Mouse (Mus musculus): ENCODE results near the gene Srgap1.

Srgap1 gene

DNA sequence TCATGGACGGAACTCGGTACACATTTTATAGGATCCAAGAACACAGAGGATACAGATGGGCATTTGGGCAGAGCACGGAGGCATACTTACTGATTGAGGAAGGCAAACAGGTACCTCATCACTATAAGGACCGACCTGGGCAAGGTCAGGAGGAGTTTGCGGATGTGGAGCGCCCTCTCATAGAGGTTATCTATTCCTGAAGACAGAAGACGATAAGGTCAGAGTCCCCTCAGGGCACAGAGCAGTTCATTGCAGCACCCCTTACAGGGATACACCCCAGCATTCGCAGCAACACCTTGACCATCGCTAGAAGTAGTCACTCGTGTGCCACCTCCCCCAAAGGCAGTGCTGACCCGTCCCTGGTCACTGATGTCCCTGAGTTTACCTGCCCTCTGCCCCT, 239.3 kb downstream of the Srgap1 start:
- DNase-seq, result no peak

DNA sequence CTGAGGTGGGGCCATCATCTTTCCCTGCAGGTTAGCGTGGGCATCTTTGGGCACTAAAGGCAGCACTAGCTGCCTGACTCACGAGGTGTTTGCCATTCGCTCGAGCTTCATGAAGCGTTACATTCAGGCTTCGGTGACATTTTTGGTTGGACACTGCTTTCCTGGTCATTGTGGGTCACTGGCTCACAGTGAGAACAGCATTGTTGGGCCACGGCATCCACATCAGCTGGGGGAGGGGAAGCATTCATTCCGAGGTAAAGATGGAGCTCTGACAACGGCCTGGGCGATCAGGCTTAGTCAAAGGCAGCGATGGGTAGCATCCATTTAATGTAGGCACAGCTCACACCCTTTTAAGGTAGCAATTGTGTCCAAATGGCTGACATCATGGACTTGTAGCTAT, 240.3 kb downstream of the Srgap1 start:
- no peak for DNase-seq

DNA sequence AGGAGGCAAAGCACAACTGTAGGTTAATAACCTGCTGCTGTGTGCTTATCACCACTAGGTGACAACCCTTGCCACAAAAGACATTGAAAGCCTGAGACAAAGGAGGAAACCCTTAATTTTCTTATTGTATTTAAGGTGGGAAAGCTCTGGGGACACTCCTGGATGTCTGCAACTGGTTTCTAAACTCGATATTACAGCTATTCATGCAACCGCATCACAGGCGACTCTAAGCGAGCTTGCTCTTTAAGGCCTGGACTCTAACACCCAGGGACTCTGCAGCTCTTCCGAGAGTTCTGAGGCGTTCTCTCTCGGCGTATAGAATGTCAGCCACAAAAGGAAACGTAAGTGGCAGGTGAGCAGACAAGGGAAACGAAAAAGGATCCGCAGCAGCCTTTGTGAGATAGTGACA, 241.2 kb downstream of the Srgap1 start:
- no peak for DNase-seq

DNA sequence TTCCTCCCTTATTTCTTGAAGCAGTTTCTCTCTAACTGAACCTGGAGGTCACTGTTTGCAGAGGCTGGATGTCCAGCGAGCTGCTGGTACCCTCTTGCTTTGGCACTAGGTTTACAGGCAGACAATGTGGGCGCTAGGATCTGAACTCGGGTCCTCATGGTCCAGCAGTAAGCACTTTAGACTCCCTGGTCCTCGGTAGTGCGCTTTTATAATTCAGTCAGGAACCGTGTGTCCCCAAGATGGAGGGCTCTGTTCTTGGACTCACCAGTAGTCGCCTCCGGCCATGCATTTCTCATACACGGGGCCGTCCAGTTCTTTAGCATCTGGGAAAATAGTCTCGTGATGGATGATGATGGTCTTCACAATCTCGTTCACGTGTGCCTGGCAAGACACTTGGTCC, 242.6 kb downstream of the Srgap1 start:
- DNase-seq, result no peak

DNA sequence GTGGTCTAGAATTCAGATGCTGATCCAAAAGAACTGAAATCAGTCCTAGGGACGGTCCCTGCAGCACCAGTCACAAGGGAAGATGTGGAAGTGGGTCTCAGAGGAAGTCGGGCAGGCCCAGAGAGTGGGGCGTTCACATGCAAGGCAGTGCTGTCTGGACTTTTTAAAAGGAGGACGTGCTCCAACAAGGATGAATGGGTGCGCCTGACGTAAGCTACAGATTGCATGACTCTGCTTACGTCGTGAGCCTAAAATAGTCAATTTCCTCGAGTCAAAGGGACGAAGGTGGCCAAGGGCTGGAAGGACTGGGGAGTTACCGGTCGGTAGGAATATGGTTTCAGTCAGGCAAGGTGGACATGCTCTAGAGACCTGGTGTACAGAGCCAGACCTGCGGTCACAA, 247.1 kb downstream of the Srgap1 start:
- no peak for DNase-seq

DNA sequence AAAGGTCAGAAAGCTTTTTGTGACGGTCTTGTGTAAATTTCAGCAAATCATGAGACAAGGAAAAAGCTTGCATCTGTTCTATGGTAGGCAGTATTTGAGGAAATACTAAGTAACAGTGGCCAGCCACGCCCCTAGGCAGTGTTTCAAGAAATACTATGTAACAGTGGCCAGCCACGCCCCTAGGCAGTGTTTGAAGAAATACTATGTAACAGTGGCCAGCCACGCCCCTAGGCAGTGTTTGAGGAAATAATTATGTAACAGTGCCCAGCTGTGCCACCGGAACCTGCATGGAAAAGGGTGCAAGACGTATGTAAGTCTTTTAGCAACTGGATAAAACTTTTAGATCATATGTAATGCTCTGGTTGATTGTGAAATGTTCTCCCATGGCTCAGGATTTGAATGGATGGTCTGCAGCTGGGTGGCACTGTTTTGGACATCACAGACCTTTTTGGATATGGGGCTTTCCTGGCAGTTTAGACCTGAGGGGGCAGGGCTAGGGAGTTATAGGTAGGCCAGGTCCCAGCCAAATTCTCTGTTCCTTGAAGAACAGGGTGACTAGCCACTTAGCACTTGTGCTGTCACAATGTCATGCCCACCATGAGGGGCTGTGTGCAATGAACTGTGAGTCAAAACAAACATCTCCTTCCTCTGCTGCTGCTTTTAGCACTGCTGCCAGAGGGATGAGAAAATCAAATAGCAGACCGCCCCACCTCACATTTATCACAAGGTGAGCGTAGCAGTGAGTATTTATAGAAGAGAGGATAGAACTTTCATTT, 250.9 kb downstream of the Srgap1 start:
- DNase-seq, result peak; percentile 7

DNA sequence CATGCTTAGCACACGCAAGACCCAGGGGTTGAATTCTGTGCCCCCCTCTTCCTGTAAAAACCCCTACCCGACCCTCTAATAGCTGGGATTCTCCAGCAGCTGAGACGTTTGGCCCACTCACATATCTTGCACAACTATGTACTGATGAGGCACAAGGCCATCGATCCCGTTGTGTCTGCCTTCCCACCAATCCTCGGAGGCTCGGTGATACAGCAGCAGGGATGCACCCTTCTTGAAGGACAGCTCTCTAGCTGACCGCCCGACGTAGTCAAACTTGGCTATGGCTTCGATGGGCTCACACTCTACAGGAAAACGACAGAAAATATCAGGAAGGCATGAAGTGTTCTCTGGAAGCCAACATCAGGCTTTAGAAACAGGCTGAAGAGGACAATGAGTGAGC, 252.6 kb downstream of the Srgap1 start:
- DNase-seq, result no peak

DNA sequence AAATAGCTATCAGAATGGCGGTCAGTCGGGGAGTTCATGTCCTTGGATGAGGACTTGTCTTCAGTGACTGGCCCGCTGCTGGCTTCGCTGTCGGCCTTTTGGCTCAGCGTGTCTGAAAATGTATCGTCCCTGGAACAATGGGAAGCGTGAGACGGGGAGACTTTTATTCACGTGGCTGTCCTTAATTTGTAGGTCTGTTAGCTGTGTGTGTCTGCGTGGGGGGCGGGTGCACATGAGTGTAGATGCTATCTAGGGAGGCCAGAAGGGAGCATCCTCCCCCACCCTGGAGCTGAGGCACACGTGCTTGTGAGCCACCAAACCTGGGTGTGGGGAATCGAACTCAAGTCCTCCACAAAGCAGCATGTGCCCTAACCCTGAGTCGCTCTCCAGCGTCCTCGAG, 254.5 kb downstream of the Srgap1 start:
- DNase-seq, result no peak

DNA sequence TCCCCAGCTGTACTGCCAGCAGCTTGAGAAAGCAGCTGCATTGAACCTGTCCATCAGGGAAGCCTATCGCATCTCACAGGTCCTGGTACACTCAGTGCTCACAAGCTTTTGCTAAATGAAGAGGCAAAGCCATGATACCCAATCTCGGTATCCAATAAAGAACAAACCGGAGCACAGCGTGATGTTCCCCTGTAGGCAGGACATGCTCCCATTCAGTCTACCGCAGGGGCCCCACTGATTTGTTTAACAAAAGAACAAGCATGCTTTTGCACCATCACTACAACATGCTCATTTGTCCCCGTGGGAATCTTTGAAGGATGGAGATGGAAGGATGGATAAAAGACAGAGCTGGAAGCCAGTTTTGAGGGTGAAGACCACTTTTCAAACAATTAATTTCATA, 257.0 kb downstream of the Srgap1 start:
- DNase-seq, result no peak

DNA sequence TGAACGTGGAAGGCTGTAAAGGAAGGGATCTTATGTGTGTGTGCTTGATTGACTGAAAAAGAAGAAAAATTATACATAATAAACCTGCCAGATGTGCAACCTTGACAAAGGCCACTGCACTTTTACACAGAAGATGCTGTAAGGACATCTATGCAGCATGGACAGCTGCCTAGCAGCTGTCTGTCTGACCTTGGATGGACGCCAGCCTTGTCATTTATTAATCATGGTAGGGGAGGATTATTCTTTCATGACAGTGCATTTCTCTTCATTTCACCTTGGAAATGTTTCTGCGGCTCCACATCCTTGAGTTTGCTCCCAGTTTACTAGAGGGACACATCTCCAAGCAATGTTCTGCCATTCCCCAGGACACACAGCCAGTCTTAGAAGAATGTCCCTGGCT, 258.6 kb downstream of the Srgap1 start:
- DNase-seq, result peak; percentile 60

DNA sequence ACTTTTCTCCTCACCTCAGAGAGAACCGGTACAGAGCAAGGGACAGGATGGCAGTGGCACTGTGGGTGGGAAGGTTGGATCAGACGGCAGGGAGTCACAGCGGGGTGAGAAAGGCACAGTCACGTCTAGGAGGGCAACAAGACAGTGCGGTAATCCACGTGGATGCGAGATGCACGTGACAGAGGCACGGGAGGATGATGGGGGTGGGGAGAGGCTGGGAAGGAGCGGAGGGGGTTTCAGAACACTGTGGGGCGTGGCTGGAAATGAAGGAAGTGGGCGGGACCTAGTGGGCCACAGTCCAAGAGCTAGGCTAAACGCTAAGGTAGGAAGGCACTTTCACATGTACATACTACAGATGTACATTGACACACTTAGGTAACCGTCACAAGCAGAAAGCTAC, 266.0 kb downstream of the Srgap1 start:
- DNase-seq, result no peak

DNA sequence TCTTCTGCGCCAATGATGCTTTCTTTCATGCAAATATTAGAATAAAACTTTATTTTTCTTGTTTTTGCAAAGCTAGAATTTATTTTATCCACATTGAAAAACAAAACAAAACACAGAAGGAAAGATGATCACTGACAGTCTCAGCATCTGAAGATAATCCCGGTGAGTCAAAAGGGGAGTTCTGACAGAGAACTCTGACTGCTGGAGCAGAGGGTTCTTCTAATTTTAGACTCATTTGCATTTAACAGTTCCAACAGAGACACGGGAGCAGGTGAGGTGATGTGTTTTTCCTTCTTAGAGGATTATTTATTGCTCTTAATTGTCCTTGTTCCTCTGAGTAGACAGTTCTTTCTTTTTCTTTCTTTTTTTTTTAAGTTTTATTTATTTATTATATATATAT, 271.1 kb downstream of the Srgap1 start:
- no peak for DNase-seq

DNA sequence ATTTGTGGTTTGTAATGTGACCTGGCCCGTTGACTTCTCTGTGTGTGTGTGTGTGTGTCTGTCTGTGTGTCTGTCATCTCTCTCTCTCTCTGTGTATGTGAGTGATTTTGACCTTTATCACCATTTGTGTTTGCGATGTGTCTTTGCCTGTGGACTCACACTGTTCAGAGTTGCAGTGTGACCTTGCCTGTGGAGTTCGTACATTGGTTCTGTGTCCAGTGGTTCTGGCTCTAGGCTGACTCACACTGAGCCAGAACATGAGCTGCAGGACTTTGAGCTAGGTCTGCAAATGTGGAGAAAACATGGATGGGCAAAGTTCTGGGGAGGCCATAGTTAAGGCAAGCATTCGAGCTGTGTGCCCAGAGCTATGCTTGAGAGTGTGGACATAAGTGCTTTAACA, 273.3 kb downstream of the Srgap1 start:
- DNase-seq, result no peak

DNA sequence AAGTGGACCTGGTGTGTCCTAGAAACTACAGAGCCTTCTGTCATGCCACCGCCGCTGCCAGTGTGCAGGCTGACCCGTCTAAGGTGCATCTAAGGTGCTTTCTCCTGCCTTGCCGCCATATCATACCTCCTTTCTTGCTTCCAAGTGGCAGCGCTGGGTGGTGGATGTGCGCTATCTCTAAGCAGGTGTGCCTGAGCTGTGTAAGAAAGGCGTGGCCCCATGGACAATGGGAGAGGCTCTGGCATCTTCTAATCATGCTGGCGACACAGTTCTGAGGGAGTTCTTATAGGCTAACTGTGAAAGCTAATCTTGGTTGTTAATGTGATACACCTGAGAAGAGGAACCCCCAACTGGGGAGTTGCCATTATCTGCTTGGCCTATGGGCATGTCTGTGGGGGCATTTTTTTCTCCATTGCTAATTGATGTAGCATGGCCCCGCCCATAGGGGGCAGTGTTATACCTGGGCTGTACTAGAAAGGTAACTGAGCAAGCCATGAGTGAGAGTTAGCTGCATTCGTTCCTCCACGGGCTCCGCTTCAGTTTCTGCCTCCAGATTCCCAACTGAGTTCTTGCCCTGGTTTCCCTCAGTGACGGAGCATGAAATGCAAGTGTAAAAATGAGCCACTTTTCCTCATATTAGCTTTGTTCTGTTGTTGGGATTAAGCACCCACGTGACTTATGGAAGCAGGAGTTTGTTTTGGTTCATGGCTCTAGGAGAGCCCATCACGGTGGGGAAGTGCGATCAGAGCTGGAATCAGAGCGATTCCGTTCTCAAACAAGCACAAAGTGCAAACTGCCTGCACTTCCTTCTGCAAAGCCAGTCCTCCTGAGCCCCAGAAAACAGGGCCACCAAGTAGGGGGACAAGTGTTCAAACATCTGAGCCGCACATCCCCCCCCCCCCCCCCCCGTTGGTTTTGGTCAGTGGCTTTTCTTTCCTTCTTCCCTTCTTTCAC, 276.2 kb downstream of the Srgap1 start:
- DNase-seq, result peak; percentile 28

DNA sequence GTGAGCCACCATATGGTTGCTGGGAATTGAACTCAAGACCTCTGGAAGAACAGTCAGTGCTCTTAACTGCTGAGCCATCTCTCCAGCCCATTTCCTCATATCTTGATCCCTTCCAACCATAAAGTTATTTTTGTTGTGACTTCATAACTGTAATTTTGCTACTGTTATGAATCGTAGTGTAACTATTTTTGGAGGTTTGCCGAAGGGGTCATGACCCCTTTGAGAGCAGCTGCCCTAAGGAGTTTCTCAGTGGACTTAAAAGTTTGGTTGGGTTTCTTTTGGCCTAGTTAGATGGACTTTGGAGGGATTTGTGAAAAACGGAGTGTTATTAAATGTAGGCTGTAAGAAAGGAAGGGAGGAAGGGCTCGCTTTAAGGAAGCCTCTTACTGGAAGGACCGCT, 277.4 kb downstream of the Srgap1 start:
- no peak for DNase-seq

DNA sequence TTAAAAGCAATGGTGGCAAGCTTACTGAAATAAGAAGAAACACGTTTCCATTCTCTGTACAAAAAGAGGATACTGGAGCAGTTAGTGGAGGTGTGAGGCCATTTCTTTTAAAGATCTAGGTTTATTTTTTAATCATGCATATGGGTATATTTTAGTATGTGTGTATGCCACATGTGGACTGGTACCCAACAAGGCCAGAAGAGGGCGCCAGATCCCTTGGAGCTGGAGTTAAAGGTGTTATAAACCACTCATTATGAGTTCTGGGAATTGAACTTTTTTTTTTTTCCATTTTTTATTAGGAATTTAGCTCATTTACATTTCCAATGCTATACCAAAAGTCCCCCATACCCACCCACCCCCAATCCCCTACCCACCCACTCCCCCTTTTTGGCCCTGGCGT, 279.8 kb downstream of the Srgap1 start:
- DNase-seq, result peak; percentile 14

DNA sequence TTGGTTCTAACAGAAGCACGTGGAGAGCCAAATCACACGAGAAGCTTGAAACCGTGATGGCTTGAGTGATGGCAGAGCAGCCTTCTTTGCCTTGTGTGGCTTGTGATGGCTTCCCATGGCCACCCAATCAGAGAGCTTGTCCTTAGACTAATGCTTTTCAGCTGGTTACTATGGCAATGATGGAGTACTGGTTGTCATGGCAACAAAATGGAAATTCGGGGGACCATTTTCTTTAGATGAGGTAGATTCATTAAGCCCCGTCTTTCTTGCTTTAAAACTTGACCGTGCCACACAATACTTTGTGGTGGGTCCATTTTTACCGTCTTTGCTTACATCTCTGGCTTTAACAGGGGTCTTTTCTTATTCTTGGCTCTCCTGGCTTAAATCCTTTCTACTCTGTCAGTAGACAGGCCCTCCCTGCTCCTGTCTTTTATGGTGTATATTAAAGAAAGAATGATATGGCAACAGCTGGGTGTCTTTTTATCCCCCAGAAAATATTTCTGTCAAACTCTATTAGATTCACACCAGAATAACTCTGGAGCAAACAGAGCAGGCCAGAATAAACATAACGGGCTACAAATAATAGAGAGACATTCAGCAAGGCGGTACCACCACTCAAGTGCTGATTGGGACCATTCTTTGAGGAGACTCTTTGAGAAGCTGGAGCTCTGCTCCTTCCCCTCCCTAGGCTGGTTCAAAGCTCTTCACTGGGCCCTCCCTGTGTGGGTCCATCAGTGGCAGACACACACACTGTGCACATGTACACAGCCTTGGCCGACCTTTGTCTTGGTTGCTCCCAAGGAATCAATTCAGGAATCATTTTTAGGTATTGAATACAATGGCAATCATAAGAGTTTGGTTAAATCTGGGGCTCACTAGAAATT, 281.7 kb downstream of the Srgap1 start:
- DNase-seq, result no peak

DNA sequence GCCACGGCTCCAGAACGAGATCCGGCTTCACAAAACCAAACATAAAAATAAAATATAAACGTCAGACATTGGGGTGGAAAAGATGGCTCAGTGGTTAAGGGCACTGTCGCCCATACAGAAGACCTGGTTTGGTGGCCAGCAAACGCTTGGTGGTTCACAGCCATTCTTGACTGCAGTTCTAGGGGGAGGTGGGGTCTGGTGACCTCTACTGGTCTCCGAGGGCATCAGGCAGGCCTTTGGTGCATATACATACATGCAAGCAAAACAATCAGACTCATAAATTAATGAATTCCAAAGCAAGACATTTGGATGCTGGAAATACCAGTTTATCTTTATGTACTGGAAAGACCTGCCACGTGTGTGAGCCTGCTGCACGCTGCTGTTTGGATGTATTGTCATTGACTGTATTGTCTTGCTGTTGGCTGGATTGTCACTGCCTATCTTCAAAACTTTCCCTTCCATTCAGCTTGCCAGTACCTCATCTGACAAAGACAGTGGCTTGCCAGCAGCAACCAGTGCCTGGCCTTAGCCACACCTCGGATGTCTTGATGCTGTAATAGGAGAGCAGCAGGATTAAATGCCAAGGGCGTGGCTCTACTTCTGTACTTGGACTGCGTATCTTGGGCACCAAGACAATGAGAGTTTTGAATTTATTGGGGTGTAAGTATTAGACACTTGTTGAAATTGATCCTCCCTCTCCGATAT, 282.5 kb downstream of the Srgap1 start:
- DNase-seq, result no peak

DNA sequence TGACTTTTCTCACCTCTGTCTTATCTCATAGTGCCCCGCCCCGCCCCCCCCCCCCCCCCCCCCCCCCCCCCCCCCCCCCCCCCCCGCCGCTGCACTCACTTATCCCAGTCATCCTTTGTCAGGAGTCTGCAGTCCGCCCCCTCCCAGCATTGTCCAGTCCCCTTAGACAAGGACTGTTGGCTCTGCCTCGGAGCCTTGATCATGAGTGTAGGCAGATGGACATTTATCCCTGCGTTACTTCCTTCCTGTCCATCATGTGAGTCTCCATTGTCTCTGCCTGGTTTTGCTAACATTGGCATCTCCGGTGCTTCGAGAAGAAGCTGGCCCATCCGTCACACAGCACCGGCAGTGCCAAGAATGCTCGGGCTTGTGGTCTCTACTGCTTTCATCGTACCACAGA, 283.9 kb downstream of the Srgap1 start:
- no peak for DNase-seq

DNA sequence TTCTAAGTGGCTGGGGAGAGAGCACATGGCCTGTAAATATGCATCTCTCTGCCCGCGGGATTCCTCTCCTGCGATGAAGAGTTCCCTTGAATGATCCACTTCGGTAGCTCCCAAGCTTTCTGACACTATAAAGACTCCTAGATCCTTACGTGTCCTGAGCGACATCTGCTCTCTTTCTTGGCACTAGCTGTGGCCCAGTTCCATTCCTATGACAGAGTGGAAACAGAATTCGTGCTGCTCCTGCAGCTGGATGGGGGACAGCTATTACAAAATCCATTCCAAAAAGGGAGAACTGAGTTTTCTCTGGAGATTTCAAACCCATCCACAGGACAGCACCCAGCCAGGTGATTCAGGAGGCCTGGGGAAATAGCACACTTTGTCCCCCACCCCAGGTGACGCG, 285.0 kb downstream of the Srgap1 start:
- DNase-seq, result no peak

DNA sequence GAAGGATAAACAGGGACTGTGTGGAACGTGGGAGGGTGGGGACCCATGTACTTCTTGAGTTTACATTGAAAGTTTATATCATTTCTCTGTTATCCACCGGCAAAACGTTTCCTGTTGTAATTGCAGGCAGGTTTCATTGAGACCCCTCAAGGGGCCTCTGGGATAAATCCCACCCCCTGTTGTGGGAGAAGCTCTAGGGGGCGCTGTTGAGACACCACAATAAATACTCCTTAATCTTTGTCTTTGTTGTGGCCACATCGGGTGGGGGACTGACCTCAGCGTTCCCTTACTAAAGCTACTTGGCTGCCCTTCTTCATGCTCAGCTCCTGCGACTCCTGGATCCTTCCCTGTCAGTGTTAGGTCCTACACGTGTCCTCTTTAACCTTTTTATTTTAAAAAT, 288.0 kb downstream of the Srgap1 start:
- no peak for DNase-seq

DNA sequence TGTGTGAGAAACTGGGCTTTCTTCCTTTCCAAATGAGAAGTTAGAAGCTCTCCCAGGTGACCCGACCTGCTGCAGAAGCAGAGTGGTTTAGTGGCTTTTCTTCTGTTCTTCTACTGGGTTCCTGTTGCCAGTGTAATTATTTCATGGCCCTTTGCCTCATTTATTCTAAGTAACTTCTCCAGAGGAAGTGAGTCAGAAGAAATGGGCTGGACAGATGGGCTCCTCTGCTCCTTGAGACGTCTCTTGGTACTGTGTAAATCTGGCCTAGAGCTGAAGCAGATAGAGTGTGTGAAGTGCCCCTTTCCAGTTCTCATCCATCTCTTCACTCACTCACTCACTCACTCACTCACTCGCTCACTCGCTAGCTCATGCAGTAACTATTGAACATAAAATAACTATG, 290.4 kb downstream of the Srgap1 start:
- DNase-seq, result no peak

DNA sequence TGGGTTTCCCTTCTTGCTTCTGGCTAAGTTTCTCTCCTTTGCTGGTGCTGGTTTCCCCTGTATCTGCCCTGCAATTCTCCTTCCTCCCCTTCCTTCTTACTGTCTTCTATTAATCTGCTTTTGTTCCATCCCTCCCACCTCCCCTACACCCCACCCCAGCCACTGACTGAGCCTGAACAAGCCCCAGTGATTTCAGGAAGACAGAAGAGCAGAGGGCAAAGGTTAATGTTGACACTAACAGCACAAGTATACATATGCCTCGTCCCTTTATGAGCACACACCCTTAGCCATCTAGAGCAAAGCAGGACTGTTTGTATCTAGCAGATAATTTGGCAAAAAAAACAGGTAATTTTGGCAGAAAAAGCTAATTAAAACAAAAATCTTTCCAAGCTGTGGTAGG, 291.3 kb downstream of the Srgap1 start:
- no peak for DNase-seq
